Mouse (Mus musculus) kidney, postnatal 0 days (tissue): ENCODE data around the gene Cntn2. TPM values are rescaled to one million over a fixed set of nuclear protein-coding genes. Genes with fewer than 3 reads are reported as not detected.

Experiments used
- ATAC-seq: fragments of 200-750 bp; cut with Nextera tagmentation; replicated peaks from 2 replicates; pipeline ENCODE4 v1.8.0; 2017; ENCODE audit warnings: low read depth, moderate number of reproducible peaks, moderate TSS enrichment, moderate library complexity; ENCODE audit not compliant: low FRiP score
- DNase-seq: peaks from one replicate; pipeline ENCODE4 v3.0.0-alpha.2; 2016; ENCODE audit warnings: low spot score
- H3K27ac ChIP-seq: fragments of 300-500 bp; sonication (generic); 2 replicates; pipeline ENCODE4 v1.5.1; 2014; ENCODE audit warnings: mild to moderate bottlenecking
- H3K27me3 ChIP-seq: fragments of 300-500 bp; sonication (generic); 2 replicates; pipeline ENCODE4 v1.6.1; 2014; ENCODE audit warnings: low read length, mixed read lengths; ENCODE audit not compliant: insufficient read depth
- H3K36me3 ChIP-seq: fragments of 300-500 bp; sonication (generic); 2 replicates; pipeline ENCODE4 v1.6.1; 2014; ENCODE audit warnings: low read length, mixed read lengths; ENCODE audit not compliant: insufficient read depth
- H3K4me1 ChIP-seq: fragments of 300-500 bp; sonication (generic); replicated peaks from 2 replicates; pipeline ENCODE4 v1.6.1; 2014; ENCODE audit warnings: antibody characterized with exemption, low read length, mixed read lengths; ENCODE audit not compliant: insufficient read depth
- H3K4me2 ChIP-seq: fragments of 300-500 bp; sonication (generic); 2 replicates; pipeline ENCODE4 v1.6.1; 2014; ENCODE audit warnings: mild to moderate bottlenecking, low read length, moderate library complexity, mixed read lengths
- H3K4me3 ChIP-seq: fragments of 300-500 bp; sonication (generic); replicated peaks from 2 replicates; pipeline ENCODE4 v1.5.1; 2014; ENCODE audit warnings: low read depth, low read length
- H3K9ac ChIP-seq: fragments of 300-500 bp; sonication (generic); 2 replicates; pipeline ENCODE4 v1.6.1; 2014; ENCODE audit warnings: low read depth, low read length
- H3K9me3 ChIP-seq: fragments of 300-500 bp; sonication (generic); replicated peaks from 2 replicates; pipeline ENCODE4 v1.6.1; 2016; ENCODE audit warnings: low read length, inconsistent platforms, mixed read lengths
- CTCF ChIP-seq: IDR thresholded peaks from 2 replicates; pipeline ENCODE4 v1.5.1; 2016; ENCODE audit warnings: antibody characterized with exemption, low read depth, mild to moderate bottlenecking, moderate library complexity
- WGBS: fragments of 180-500 bp; shearing (Covaris S2); extraction: QIAGEN DNeasy Blood & Tissue Kit; methylation state at CpG from one replicate; pipeline ENCODE4 v1.1.7; 2014; 5-methylcytosine and 5-hydroxymethylcytosine counted together
- polyA plus RNA-seq: library from polyadenylated mRNA; unstranded; fragments of >200 nt; fragmentation: Nextera tagmentation; extraction: Ambion mirVana; gene quantifications from 2 replicates; pipeline ENCODE4 v1.2.1, GENCODE M21; 2015

Cntn2 gene
- polyA plus RNA-seq, 1 experiment from 2014 or later = 0.13 TPM

DNA sequence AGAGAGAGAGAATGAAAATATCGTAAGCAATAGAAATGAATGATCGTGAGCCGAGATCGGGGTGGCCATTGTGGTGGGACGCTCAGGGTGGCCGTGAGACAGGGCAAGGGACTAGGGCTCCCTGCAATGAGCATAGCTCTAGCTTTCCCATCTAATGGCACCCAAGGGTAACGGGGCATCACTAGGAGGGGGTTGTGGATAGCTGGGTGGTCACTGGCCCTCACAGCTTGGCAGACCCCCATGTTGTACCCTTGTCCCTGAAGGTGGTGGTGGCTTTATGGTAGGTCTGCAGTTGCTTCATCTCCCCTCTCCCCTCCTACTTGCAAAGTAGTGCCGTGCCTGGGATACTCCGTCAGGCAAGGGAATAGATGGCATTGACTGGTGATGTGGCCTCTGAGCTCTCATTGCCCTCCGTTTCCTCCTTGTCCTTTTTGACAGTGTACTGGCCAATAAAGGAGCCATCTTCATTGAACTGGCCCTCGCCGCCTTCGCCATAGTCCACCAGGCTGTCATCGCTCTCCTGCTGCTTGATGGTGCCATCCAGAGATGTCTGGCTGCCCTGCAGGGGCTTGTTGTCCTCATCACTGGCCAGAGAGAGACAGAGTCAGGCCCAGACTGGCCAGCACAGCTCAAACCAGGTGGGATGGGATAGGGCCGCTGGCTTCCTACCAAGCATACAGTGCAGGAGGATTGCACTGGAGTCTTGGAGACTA, 27.2 kb upstream of the Cntn2 start:
- Histone ChIP-seq H3K27me3 (no peaks in the 10 kb centered on the region), H3K4me3 (no peak overlapping the region), H3K4me2 (no peak overlapping the region), H3K9me3 (no peaks in the 10 kb centered on the region), H3K9ac (no peak overlapping the region), H3K27ac (no peak overlapping the region), H3K4me1 (no peaks in the 10 kb centered on the region), H3K36me3 (no peaks in the 10 kb centered on the region)
- ATAC-seq = no peak
- no peak for TF ChIP-seq CTCF
- 89% methylated on average over 15 of the region's 15 CpGs for WGBS
- no peak for DNase-seq

GRCm38 (mm10) chr1:132569516-132569915, 26.5 kb upstream of the Cntn2 start:
- no peaks in the 10 kb centered on the region for H3K36me3 ChIP-seq
- H3K4me1 ChIP-seq = no peaks in the 10 kb centered on the region
- H3K4me2 ChIP-seq = no peak overlapping the region
- ATAC-seq (no peak), DNase-seq (no peak)
- no peak overlapping the region for H3K9ac ChIP-seq
- no peaks in the 10 kb centered on the region for H3K27me3 ChIP-seq
- TF ChIP-seq CTCF = no peak
- H3K4me3 ChIP-seq = no peak overlapping the region
- H3K27ac ChIP-seq = no peak overlapping the region
- WGBS = 77% methylated on average over 9 of the region's 9 CpGs
- H3K9me3 ChIP-seq = no peaks in the 10 kb centered on the region

GRCm38 (mm10) chr1:132567336-132568125, 24.5 kb upstream of the Cntn2 start:
- no peak for TF ChIP-seq CTCF
- Histone ChIP-seq H3K4me3 (no peak overlapping the region), H3K27me3 (no peaks in the 10 kb centered on the region), H3K9me3 (no peaks in the 10 kb centered on the region), H3K4me1 (no peaks in the 10 kb centered on the region), H3K36me3 (no peaks in the 10 kb centered on the region), H3K4me2 (no peak overlapping the region), H3K9ac (no peak overlapping the region), H3K27ac (no peak overlapping the region)
- 80% methylated on average over 11 of the region's 11 CpGs for WGBS
- ATAC-seq = no peak
- DNase-seq = no peak

GRCm38 (mm10) chr1:132565766-132566165, 22.7 kb upstream of the Cntn2 start:
- H3K9me3 ChIP-seq = no peaks in the 10 kb centered on the region
- H3K4me3 ChIP-seq = no peak overlapping the region
- ATAC-seq (no peak), DNase-seq (no peak)
- no peaks in the 10 kb centered on the region for H3K27me3 ChIP-seq
- H3K27ac ChIP-seq = no peak overlapping the region
- H3K9ac ChIP-seq = no peak overlapping the region
- TF ChIP-seq CTCF = no peak
- no peaks in the 10 kb centered on the region for H3K4me1 ChIP-seq
- WGBS = 80% methylated on average over 7 of the region's 7 CpGs
- no peaks in the 10 kb centered on the region for H3K36me3 ChIP-seq
- no peak overlapping the region for H3K4me2 ChIP-seq

DNA sequence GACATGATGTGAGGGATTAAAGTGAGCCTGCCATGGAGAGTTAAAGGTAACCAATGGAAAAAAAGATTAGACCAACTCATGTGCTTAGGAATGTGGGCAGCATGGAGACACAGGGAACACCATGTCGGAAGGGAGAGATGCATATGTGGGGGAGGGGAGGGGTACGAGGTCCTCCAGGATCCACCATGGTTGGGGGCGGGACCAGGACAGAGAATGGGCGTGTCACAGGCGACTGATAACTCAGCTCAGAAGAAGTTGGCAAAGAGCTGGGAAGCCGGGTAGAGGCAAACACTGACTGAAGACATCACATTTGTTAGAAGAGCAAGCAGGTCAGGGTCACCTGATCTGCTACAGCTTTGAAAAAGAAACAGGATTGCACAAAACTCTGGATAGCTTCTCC, 21.9 kb upstream of the Cntn2 start:
- no peak overlapping the region for H3K4me3 ChIP-seq
- H3K9ac ChIP-seq = no peak overlapping the region
- H3K36me3 ChIP-seq = no peaks in the 10 kb centered on the region
- ATAC-seq (no peak), DNase-seq (no peak)
- TF ChIP-seq CTCF = no peak
- no peaks in the 10 kb centered on the region for H3K4me1 ChIP-seq
- no peak overlapping the region for H3K4me2 ChIP-seq
- H3K27me3 ChIP-seq = no peaks in the 10 kb centered on the region
- H3K9me3 ChIP-seq = no peaks in the 10 kb centered on the region
- 36% methylated on average over 6 of the region's 6 CpGs for WGBS
- no peak overlapping the region for H3K27ac ChIP-seq

DNA sequence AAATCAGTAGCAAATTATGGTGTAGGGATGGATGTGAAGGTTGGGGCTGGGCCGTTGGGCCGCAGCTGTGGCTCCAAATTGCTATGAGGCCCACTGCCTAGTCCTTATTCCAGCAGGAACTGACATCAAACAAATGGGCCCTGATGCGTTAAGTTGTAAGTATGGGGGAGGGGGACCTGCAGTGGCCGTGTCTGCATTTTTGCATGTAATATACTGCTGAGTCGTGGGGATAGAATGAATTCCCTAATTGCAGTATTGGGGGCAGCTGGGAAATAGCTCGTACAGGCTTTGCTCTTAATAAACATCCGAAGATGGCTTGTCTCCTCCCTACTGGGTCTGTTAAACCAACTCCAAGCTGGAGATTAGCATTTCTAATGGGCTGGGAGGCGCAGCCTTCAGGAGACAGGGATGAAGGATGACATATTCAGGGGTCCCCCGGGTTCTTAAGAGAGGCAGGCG, 19.3 kb upstream of the Cntn2 start:
- Histone ChIP-seq H3K4me2 (no peak overlapping the region), H3K9ac (no peak overlapping the region), H3K27ac (no peak overlapping the region), H3K36me3 (no peaks in the 10 kb centered on the region), H3K4me1 (no peaks in the 10 kb centered on the region), H3K27me3 (no peaks in the 10 kb centered on the region), H3K4me3 (no peak overlapping the region), H3K9me3 (no peaks in the 10 kb centered on the region)
- ATAC-seq (no peak), DNase-seq (no peak)
- no peak for TF ChIP-seq CTCF
- 22% methylated on average over 10 of the region's 10 CpGs for WGBS
